Mouse (Mus musculus) ES-Bruce4 (cell line): ENCODE results near the gene Il1f6. TPM values are rescaled to one million over a fixed set of nuclear protein-coding genes. Genes with fewer than 3 reads are reported as not detected.
A peak's percentile ranks its signal among the peaks of the same experiment; 100 is the strongest.
"Not testable (repeated sequence)": the region's sequence is repeated elsewhere in the genome, so short reads cannot be mapped to it uniquely, and the experiment has no call there.

ENCODE experiments used
- H3K27ac ChIP-seq: 2 replicates; pipeline ENCODE4 v1.5.1; 2012; ENCODE audit warnings: low read length, inconsistent platforms; ENCODE audit not compliant: insufficient read depth
- H3K27me3 ChIP-seq: 2 replicates; pipeline ENCODE4 v1.6.1; 2012; ENCODE audit warnings: mild to moderate bottlenecking, low read length, inconsistent platforms; ENCODE audit not compliant: control insufficient read depth, poor library complexity, insufficient read depth, severe bottlenecking
- H3K36me3 ChIP-seq: 2 replicates; pipeline ENCODE4 v1.6.1; 2012; ENCODE audit warnings: inconsistent platforms, mild to moderate bottlenecking, low read length, moderate library complexity; ENCODE audit not compliant: control insufficient read depth, poor library complexity, insufficient read depth, severe bottlenecking
- H3K4me1 ChIP-seq: one replicate; pipeline ENCODE4 v1.8.1; 2011; ENCODE audit warnings: low read length; ENCODE audit not compliant: control insufficient read depth, insufficient read depth
- H3K4me3 ChIP-seq: 2 replicates; pipeline ENCODE4 v1.5.1; 2011; ENCODE audit warnings: low read depth, mild to moderate bottlenecking, low read length
- H3K9ac ChIP-seq: 2 replicates; pipeline ENCODE4 v1.6.1; 2012; ENCODE audit warnings: low read depth, mild to moderate bottlenecking, inconsistent platforms; ENCODE audit not compliant: poor library complexity, severe bottlenecking
- H3K9me3 ChIP-seq: replicated peaks from 2 replicates; pipeline ENCODE4 v1.6.1; 2012; ENCODE audit warnings: mild to moderate bottlenecking, low read length, inconsistent platforms; ENCODE audit not compliant: control insufficient read depth, poor library complexity, insufficient read depth, severe bottlenecking
- CTCF ChIP-seq: IDR thresholded peaks from one replicate; pipeline ENCODE4 v1.8.1; 2011; ENCODE audit warnings: low read depth, low read length
- EP300 ChIP-seq: IDR thresholded peaks from 2 replicates; pipeline ENCODE4 v1.6.1; 2011; ENCODE audit warnings: low read depth, low read length; ENCODE audit not compliant: insufficient read depth
- POLR2A ChIP-seq: IDR thresholded peaks from one replicate; pipeline ENCODE4 v1.8.1; 2011; ENCODE audit warnings: low read length; ENCODE audit not compliant: insufficient read depth
- polyA plus RNA-seq: library from polyadenylated mRNA; stranded (reverse); fragments of >200 nt; gene quantifications from 2 replicates; pipeline ENCODE4 v1.2.4, GENCODE M21; 2011; ENCODE audit warnings: low read depth; ENCODE audit not compliant: missing spikeins, insufficient read depth, insufficient read length

The Il1f6 gene
- polyA plus RNA-seq = not detected in 2 replicates

DNA sequence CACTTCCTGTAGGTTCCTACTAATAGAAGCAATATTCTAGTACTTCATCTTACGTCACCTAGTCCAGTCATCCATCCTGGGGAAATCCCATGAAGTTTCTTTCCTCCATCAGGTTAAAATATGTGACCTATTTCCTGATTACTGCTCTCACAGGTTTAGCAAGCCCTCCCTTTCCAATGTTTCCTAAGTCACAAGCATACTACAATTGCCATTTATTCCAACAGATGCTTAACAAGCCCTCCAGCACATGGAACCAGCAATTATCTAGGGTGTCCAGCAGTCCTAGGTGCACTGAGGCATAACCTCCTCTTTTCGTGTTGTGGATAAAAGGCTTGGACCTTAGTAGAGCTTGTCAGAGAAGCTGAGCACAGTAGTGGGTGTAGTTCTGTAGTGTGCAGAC, at the start of gene Il1f6:
Gene Il1f6, plus strand, starts transcription at position 301 of the 400 bp plus-strand sequence.
- H3K27ac ChIP-seq = no peak within 1 kb of the TSS
- no peak within 1 kb of the TSS for H3K4me3 ChIP-seq
- no peak within 1 kb of the TSS for H3K9ac ChIP-seq
- no peaks in the 10 kb centered on the region for H3K4me1 ChIP-seq
- no peak for TF ChIP-seq CTCF
- TF ChIP-seq EP300 = no peak
- TF ChIP-seq POLR2A = no peak
- H3K36me3 ChIP-seq = no peaks in the 10 kb centered on the region
- H3K27me3 ChIP-seq = no peaks in the 10 kb centered on the region
- no peaks in the 10 kb centered on the region for H3K9me3 ChIP-seq

DNA sequence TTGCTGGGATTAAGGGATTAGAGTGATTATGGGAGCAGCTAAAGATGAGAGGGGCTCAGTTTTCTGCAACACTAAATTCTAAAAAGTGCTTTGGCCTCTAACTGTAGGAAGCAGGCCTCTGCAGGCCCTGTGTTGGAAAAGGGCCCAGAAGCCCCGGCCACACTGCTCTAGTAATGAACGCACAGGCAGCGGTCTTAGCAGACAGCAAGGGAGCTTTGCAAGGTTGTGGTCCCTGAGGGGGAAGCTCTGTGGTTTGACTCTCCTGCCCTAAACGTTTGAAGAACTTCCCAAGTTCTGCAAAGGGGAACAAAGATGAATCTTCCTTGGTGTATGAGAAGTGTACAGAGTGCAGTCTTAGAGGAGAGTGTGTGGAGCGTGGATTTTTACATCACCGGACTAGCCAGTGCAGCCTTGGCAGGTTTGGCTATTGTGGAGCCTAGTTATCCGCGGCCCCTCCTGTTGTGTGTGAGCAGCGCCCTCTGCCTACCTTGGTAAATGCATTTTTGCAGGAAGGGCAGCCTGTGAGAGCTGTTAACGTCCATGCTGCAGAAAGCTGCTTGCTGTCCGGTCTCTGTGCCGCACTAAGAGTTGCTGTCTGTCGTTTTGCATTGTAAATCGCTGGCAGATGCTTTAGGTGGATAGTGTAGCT, 33.4 kb upstream of the Il1f6 start:
- H3K27me3 ChIP-seq, H3K27ac ChIP-seq, H3K9me3 ChIP-seq, H3K4me3 ChIP-seq, H3K4me1 ChIP-seq, H3K36me3 ChIP-seq, H3K9ac ChIP-seq: not testable (repeated sequence)
- TF ChIP-seq CTCF = peak; percentile 54

DNA sequence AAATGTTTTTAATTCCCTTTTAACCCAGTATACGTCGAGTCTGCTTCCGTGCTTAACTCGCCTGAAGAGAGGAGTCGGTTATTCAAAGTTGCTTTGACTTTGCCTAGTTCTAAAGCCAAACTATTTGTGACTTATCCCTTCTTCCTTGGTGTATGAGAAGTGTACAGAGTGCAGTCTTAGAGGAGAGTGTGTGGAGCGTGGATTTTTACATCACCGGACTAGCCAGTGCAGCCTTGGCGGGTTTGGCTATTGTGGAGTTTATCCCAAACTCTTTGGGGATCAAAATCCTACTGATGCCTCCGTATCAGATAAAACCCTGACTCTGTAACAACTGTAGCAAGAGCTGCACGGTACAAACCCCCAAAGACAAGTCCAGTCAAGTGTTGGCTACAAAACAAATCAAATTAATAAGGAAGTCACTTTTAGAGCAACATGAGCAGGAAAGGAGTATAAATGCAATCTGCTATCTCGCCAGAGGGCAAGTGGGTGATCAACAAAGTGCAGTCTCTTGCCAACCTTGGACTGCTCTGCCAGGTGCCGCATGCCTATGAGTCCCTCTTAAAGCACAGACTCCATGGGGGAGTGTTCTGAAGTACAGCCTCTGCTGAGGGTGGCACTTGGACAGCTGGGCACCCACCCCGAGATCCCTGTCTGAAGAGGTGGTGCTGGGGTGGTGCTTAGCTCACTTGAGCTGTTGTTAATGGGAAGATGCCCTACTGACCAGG, 32.6 kb upstream of the Il1f6 start:
- H3K9me3 ChIP-seq, H3K27ac ChIP-seq, H3K9ac ChIP-seq, H3K4me1 ChIP-seq, H3K27me3 ChIP-seq, H3K4me3 ChIP-seq, H3K36me3 ChIP-seq: not testable (repeated sequence)

DNA sequence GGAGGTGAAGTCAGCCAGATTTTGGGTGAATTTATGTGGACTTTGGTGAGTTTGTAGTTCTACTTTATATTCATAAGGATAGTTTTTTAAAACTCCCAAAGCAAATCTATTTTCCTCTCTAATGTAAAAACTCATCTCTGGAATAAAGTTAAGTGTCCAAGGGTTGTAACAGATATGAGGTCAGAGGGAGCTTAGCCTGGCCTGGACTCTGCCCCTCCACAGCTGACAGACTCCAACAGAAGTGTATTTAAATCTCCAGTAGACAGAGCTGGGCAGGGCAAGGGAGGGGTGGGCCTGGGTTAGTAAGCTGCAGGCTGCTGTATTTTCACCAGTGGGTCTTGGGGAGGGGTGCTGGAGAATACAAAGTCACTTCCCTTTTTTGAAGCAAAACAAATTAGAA, 31.1 kb upstream of the Il1f6 start:
- not testable (repeated sequence) for H3K9me3 ChIP-seq, H3K27ac ChIP-seq, H3K4me1 ChIP-seq, H3K27me3 ChIP-seq, H3K36me3 ChIP-seq, H3K9ac ChIP-seq, H3K4me3 ChIP-seq

DNA sequence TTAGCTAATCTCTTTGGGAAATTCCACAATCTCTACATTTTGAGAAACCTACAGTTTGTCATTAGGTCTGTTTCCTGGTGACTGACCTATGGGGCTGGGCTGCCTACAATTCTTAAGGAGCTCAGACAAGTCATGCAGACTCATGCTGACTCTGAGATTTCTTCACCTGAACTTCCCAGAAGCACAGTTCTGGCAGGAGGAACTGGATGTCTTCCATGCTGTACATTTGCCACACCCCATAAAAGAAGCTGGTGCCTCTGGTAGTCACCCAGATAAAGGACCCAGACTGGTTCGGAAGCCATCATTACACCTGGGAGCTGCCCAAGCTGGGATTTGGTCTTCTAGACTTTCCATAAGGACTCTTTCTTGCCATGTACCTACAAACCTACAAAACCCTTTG, 29.0 kb upstream of the Il1f6 start, which contains the start of gene Il1f9:
Gene Il1f9, plus strand, starts transcription at position 301 of the 400 bp plus-strand sequence.
- TF ChIP-seq EP300 = no peak
- no peak for TF ChIP-seq POLR2A
- TF ChIP-seq CTCF = no peak
- no peaks in the 10 kb centered on the region for H3K9me3 ChIP-seq
- no peak within 1 kb of the TSS for H3K9ac ChIP-seq
- H3K27ac ChIP-seq = no peak within 1 kb of the TSS
- H3K36me3 ChIP-seq = no peaks in the 10 kb centered on the region
- no peaks in the 10 kb centered on the region for H3K4me1 ChIP-seq
- H3K27me3 ChIP-seq = no peaks in the 10 kb centered on the region
- H3K4me3 ChIP-seq = no peak within 1 kb of the TSS

DNA sequence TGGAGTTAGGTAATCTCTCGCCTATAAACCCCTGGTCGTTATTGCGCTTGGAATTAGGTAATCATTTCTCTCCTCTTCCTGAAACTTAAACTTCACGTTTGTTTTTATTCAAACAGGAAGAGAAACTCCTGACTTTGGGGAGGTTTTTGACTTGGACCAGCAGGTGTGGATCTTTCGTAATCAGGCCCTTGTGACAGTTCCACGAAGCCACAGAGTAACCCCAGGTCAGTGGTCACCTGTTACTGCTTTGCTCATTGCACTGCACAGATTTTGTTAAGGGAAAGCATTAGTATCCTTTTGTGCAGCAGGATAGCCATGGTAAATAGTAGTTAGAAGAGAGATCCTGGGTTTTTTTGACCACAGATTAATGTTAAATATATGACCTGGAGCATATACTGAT, 27.6 kb upstream of the Il1f6 start:
- Histone ChIP-seq H3K36me3 (no peaks in the 10 kb centered on the region), H3K4me3 (no peak overlapping the region), H3K27me3 (no peaks in the 10 kb centered on the region), H3K9me3 (0 out of 2 replicates have a peak, but pooled peaks cover 2% of the 10 kb centered on the region), H3K9ac (no peak overlapping the region), H3K27ac (no peak overlapping the region), H3K4me1 (no peaks in the 10 kb centered on the region)
- no peak for TF ChIP-seq EP300
- no peak for TF ChIP-seq CTCF
- no peak for TF ChIP-seq POLR2A
